Mouse (Mus musculus) skeletal muscle tissue, postnatal 0 days (tissue): ENCODE measurements around the gene C1ql3. TPM values are rescaled to one million over a fixed set of nuclear protein-coding genes. Genes with fewer than 3 reads are reported as not detected.

Experiments used
- polyA plus RNA-seq: library from polyadenylated mRNA; unstranded; fragments of >200 nt; fragmentation: Nextera tagmentation; extraction: Ambion mirVana; gene quantifications from 2 replicates; pipeline ENCODE4 v1.2.1, GENCODE M21; 2015

C1ql3 gene
- 1.7 and 1.9 TPM in 2 replicates for polyA plus RNA-seq

GRCm38 (mm10) chr2:13011472-13011871 lies at the start of gene C1ql3:
TSS of gene C1ql3 (minus strand) at chr2:13011806.

Other genes with a start within 250 kb of the C1ql3 start
- gene Pter, start 87.8 kb downstream of the C1ql3 start, polyA plus RNA-seq = 13.3 and 15.0 TPM in 2 replicates